ENCODE assay signal across 9 mouse cellular contexts in genomic region chr12:102112491-102112890, GRCm38 (mm10). TPM values are rescaled to one million over a fixed set of nuclear protein-coding genes. Genes with fewer than 3 reads are reported as not detected.
DNase-seq lines count a peak whose midpoint lies in the region; ATAC-seq and TF ChIP-seq lines count a peak whose summit lies in the region.
"Had no signal": no experiment of that assay in that cellular context is flagged by ENCODE, and none has a peak within 500 bp of the region (broad histone marks: within the 10 kb centered on the region; RNA-seq: fewer than 3 reads in every experiment).

No protein-coding gene starts in this region.

- H3K27me3 ChIP-seq in embryonic facial prominence, embryonic 11.5 days (ENCODE audit: control insufficient read depth, insufficient read depth, low read length), result no peaks in the 10 kb centered on the region
- no peaks in the 10 kb centered on the region for H3K27me3 ChIP-seq in embryonic facial prominence, embryonic 10.5 days (replicated peaks; ENCODE audit: low read depth, poor library complexity, severe bottlenecking)
- no peaks in the 10 kb centered on the region for H3K27me3 ChIP-seq in midbrain, embryonic 11.5 days (ENCODE audit: control insufficient read depth, insufficient read depth, low read length)
- H3K27me3 ChIP-seq in midbrain, embryonic 10.5 days (ENCODE audit: low read depth, poor library complexity, severe bottlenecking), result no peaks in the 10 kb centered on the region
- H3K27me3 ChIP-seq in lung, postnatal 0 days (replicated peaks; ENCODE audit: insufficient read depth, low read length), result no peaks in the 10 kb centered on the region
- no peaks in the 10 kb centered on the region for H3K27me3 ChIP-seq in stomach, postnatal 0 days (ENCODE audit: control insufficient read depth, insufficient read depth, low read length)
- no peaks in the 10 kb centered on the region for H3K27me3 ChIP-seq in kidney, embryonic 16.5 days (ENCODE audit: insufficient read depth, low read length)

- DNase-seq in embryonic facial prominence, embryonic 11.5 days (ENCODE audit: low spot score), result peak; percentile 26
- DNase-seq in embryonic facial prominence, embryonic 10.5 days (ENCODE audit: low spot score), result no peak
- DNase-seq in midbrain, embryonic 11.5 days (ENCODE audit: low spot score, missing footprints), result no peak
- DNase-seq in midbrain, embryonic 10.5 days (ENCODE audit: low spot score), result no peak
- peak; percentile 97 for DNase-seq in lung, postnatal 0 days (ENCODE audit: low spot score)
- DNase-seq in stomach, postnatal 0 days (ENCODE audit: low spot score), result no peak
- DNase-seq in ovary, adult 18-20 months (ENCODE audit: low spot score), result no peak

- peak; percentile 86 for TF ChIP-seq EP300 in lung, postnatal 0 days (IDR thresholded peaks at IDR 0.05)
- no peak for TF ChIP-seq EP300 in stomach, postnatal 0 days (optimal IDR thresholded peaks at IDR 0.05)

- H3K36me3 ChIP-seq in embryonic facial prominence, embryonic 11.5 days (replicated peaks; ENCODE audit: control insufficient read depth, insufficient read depth, low read depth, low read length), result no peaks in the 10 kb centered on the region
- no peaks in the 10 kb centered on the region for H3K36me3 ChIP-seq in embryonic facial prominence, embryonic 10.5 days (replicated peaks)
- no peaks in the 10 kb centered on the region for H3K36me3 ChIP-seq in midbrain, embryonic 11.5 days (ENCODE audit: control insufficient read depth, insufficient read depth, low read length)
- H3K36me3 ChIP-seq in midbrain, embryonic 10.5 days, result no peaks in the 10 kb centered on the region
- no peaks in the 10 kb centered on the region for H3K36me3 ChIP-seq in lung, postnatal 0 days (ENCODE audit: insufficient read depth, low read length)
- H3K36me3 ChIP-seq in stomach, postnatal 0 days (ENCODE audit: control insufficient read depth, insufficient read depth, low read length), result no peaks in the 10 kb centered on the region
- no peaks in the 10 kb centered on the region for H3K36me3 ChIP-seq in kidney, embryonic 16.5 days (ENCODE audit: insufficient read depth, low read length)

- H3K4me1 ChIP-seq in embryonic facial prominence, embryonic 11.5 days (ENCODE audit: control insufficient read depth, insufficient read depth, low read length), result no peaks in the 10 kb centered on the region
- peaks cover 10% of the 10 kb centered on the region for H3K4me1 ChIP-seq in embryonic facial prominence, embryonic 10.5 days
- no peaks in the 10 kb centered on the region; the same call in 1 of the 2 replicates for H3K4me1 ChIP-seq in midbrain, embryonic 11.5 days (ENCODE audit: control insufficient read depth, insufficient read depth, low read length)
- H3K4me1 ChIP-seq in midbrain, embryonic 10.5 days, result peaks cover 19% of the 10 kb centered on the region
- peaks cover 15% of the 10 kb centered on the region; the same call in 1 of the 2 replicates for H3K4me1 ChIP-seq in lung, postnatal 0 days (ENCODE audit: insufficient read depth, low read depth, low read length)
- no peaks in the 10 kb centered on the region for H3K4me1 ChIP-seq in stomach, postnatal 0 days (replicated peaks; ENCODE audit: control insufficient read depth, insufficient read depth)
- no peaks in the 10 kb centered on the region for H3K4me1 ChIP-seq in kidney, embryonic 16.5 days (ENCODE audit: insufficient read depth, low read length)

- no peak overlapping the region for H3K4me2 ChIP-seq in embryonic facial prominence, embryonic 11.5 days (ENCODE audit: low read depth, low read length)
- no peak overlapping the region for H3K4me2 ChIP-seq in midbrain, embryonic 11.5 days
- no peak overlapping the region for H3K4me2 ChIP-seq in lung, postnatal 0 days (replicated peaks; ENCODE audit: low read depth, low read length)
- no peak overlapping the region for H3K4me2 ChIP-seq in stomach, postnatal 0 days (replicated peaks; ENCODE audit: low read depth)
- no peak overlapping the region for H3K4me2 ChIP-seq in kidney, embryonic 16.5 days (replicated peaks; ENCODE audit: low read depth, low read length)
- H3K4me2 ChIP-seq: heart, embryonic 11.5 days had no signal

- no peak for ATAC-seq in embryonic facial prominence, embryonic 11.5 days (replicated peaks; ENCODE audit: insufficient number of reproducible peaks, low FRiP score, low TSS enrichment, low read depth)
- ATAC-seq in midbrain, embryonic 11.5 days (ENCODE audit: low FRiP score), result peak; percentile 27; the same call in 1 of the 2 replicates
- peak; percentile 90 for ATAC-seq in lung, postnatal 0 days
- ATAC-seq in stomach, postnatal 0 days (ENCODE audit: low FRiP score, low TSS enrichment), result peak; percentile 70; the same call in 1 of the 2 replicates
- ATAC-seq in kidney, embryonic 16.5 days (ENCODE audit: low FRiP score, low TSS enrichment), result no peak

- H3K27ac ChIP-seq in embryonic facial prominence, embryonic 11.5 days (replicated peaks; ENCODE audit: low read depth, low read length), result no peak overlapping the region
- no peak overlapping the region for H3K27ac ChIP-seq in embryonic facial prominence, embryonic 10.5 days (replicated peaks)
- H3K27ac ChIP-seq in midbrain, embryonic 11.5 days (ENCODE audit: low read depth, low read length), result no peak overlapping the region
- H3K27ac ChIP-seq in midbrain, embryonic 10.5 days (replicated peaks), result no peak overlapping the region
- peak overlapping the region; percentile 79 for H3K27ac ChIP-seq in lung, postnatal 0 days (ENCODE audit: low read length)
- no peak overlapping the region for H3K27ac ChIP-seq in stomach, postnatal 0 days (replicated peaks)
- no peak overlapping the region for H3K27ac ChIP-seq in kidney, embryonic 16.5 days (ENCODE audit: low read length)

- 56% methylated on average over 4 of the region's 4 CpGs for WGBS in embryonic facial prominence, embryonic 11.5 days
- WGBS in embryonic facial prominence, embryonic 10.5 days, result 66% methylated on average over 4 of the region's 4 CpGs
- WGBS in midbrain, embryonic 11.5 days, result 58% methylated on average over 4 of the region's 4 CpGs
- 75% methylated on average over 4 of the region's 4 CpGs for WGBS in midbrain, embryonic 10.5 days
- 17% methylated on average over 4 of the region's 4 CpGs for whole genome bisulfite sequencing in lung, postnatal 0 days
- WGBS in stomach, postnatal 0 days, result 17% methylated on average over 4 of the region's 4 CpGs
- 43% methylated on average over 4 of the region's 4 CpGs for WGBS in kidney, embryonic 16.5 days

- no peaks in the 10 kb centered on the region for H3K9me3 ChIP-seq in embryonic facial prominence, embryonic 11.5 days (replicated peaks; ENCODE audit: control insufficient read depth, low read length)
- H3K9me3 ChIP-seq in embryonic facial prominence, embryonic 10.5 days, result no peaks in the 10 kb centered on the region
- H3K9me3 ChIP-seq in midbrain, embryonic 11.5 days (ENCODE audit: control insufficient read depth, low read length), result no peaks in the 10 kb centered on the region
- no peaks in the 10 kb centered on the region for H3K9me3 ChIP-seq in midbrain, embryonic 10.5 days (replicated peaks)
- no peaks in the 10 kb centered on the region for H3K9me3 ChIP-seq in lung, postnatal 0 days (ENCODE audit: low read length)
- H3K9me3 ChIP-seq in stomach, postnatal 0 days (ENCODE audit: control insufficient read depth, low read length), result no peaks in the 10 kb centered on the region
- H3K9me3 ChIP-seq in kidney, embryonic 16.5 days (ENCODE audit: low read length), result no peaks in the 10 kb centered on the region

- no peak for TF ChIP-seq CTCF in lung, postnatal 0 days (IDR thresholded peaks at IDR 0.05)
- no peak for TF ChIP-seq CTCF in stomach, postnatal 0 days (IDR thresholded peaks at IDR 0.05; ENCODE audit: low read depth)

- no peak overlapping the region for H3K9ac ChIP-seq in embryonic facial prominence, embryonic 11.5 days (replicated peaks; ENCODE audit: low read length)
- no peak overlapping the region for H3K9ac ChIP-seq in midbrain, embryonic 11.5 days (ENCODE audit: low read length)
- H3K9ac ChIP-seq in lung, postnatal 0 days (replicated peaks; ENCODE audit: low read depth), result no peak overlapping the region
- no peak overlapping the region for H3K9ac ChIP-seq in stomach, postnatal 0 days (ENCODE audit: low read length)
- H3K9ac ChIP-seq in kidney, embryonic 16.5 days (replicated peaks; ENCODE audit: low read length), result no peak overlapping the region

- no peak overlapping the region for H3K4me3 ChIP-seq in embryonic facial prominence, embryonic 11.5 days (ENCODE audit: low read depth, low read length)
- no peak overlapping the region for H3K4me3 ChIP-seq in embryonic facial prominence, embryonic 10.5 days
- no peak overlapping the region for H3K4me3 ChIP-seq in midbrain, embryonic 11.5 days (ENCODE audit: low read depth, low read length)
- no peak overlapping the region for H3K4me3 ChIP-seq in midbrain, embryonic 10.5 days
- no peak overlapping the region for H3K4me3 ChIP-seq in lung, postnatal 0 days (ENCODE audit: low read depth, low read length)
- no peak overlapping the region for H3K4me3 ChIP-seq in stomach, postnatal 0 days (ENCODE audit: low read depth, low read length)
- no peak overlapping the region for H3K4me3 ChIP-seq in kidney, embryonic 16.5 days (ENCODE audit: low read length)

RNA-seq across cellular contexts. Expression of gene Slc24a4, which starts 16.0 kb away (rescaled TPM):
- polyA plus RNA-seq in embryonic facial prominence, embryonic 11.5 days (2014; fragmentation: Nextera tagmentation; extraction: Ambion mirVana), result 0.04 and 0.24 TPM in 2 replicates
- polyA plus RNA-seq in embryonic facial prominence, embryonic 10.5 days (2016; fragmentation: Nextera tagmentation; extraction: Ambion mirVana), result 0.05 TPM in 2 replicates
- polyA plus RNA-seq in midbrain, embryonic 11.5 days (2014; fragmentation: Nextera tagmentation; extraction: Ambion mirVana), result 0.19 and 0.26 TPM in 2 replicates
- 0.09 and 0.17 TPM in 2 replicates for polyA plus RNA-seq in midbrain, embryonic 10.5 days (2016; fragmentation: Nextera tagmentation; extraction: Ambion mirVana)
- polyA plus RNA-seq in lung, postnatal 0 days (2015; fragmentation: Nextera tagmentation; extraction: Ambion mirVana), result 10.2 and 10.7 TPM in 2 replicates
- polyA plus RNA-seq in stomach, postnatal 0 days (2015; fragmentation: Nextera tagmentation; extraction: Ambion mirVana), result 0.28 and 0.30 TPM in 2 replicates
- 0.19 and 0.35 TPM in 2 replicates for polyA plus RNA-seq in kidney, embryonic 16.5 days (2015; fragmentation: Nextera tagmentation; extraction: Ambion mirVana)

Comparison
In these comparisons a context has a peak if more than half of its experiments do, and no peak if none do; other contexts are left out.
1. DNase-seq: peak in embryonic facial prominence, embryonic 11.5 days (single experiment) and lung, postnatal 0 days (single experiment); none in embryonic facial prominence, embryonic 10.5 days (single experiment), midbrain, embryonic 11.5 days (single experiment), midbrain, embryonic 10.5 days (single experiment), stomach, postnatal 0 days (single experiment) and ovary, adult 18-20 months (single experiment).
2. ATAC-seq: peak in midbrain, embryonic 11.5 days (single experiment), lung, postnatal 0 days (single experiment) and stomach, postnatal 0 days (single experiment); none in embryonic facial prominence, embryonic 11.5 days (single experiment) and kidney, embryonic 16.5 days (single experiment).